Mouse (Mus musculus) testis, adult 2 months (tissue): ENCODE measurements around the gene Fzd10.

ENCODE experiments used
- CTCF ChIP-seq: fragments of 200-500 bp; IDR thresholded peaks from 2 replicates; pipeline ENCODE4 v1.5.1; 2012; ENCODE audit warnings: low read depth, mild to moderate bottlenecking, inconsistent platforms, low read length, moderate library complexity; ENCODE audit not compliant: control insufficient read depth, insufficient read depth, insufficient replicate concordance
- POLR2A ChIP-seq: fragments of 200-500 bp; IDR thresholded peaks from 2 replicates; pipeline ENCODE4 v1.6.1; 2012; ENCODE audit warnings: low read depth, mild to moderate bottlenecking, inconsistent platforms, low read length, moderate library complexity; ENCODE audit not compliant: control insufficient read depth

DNA sequence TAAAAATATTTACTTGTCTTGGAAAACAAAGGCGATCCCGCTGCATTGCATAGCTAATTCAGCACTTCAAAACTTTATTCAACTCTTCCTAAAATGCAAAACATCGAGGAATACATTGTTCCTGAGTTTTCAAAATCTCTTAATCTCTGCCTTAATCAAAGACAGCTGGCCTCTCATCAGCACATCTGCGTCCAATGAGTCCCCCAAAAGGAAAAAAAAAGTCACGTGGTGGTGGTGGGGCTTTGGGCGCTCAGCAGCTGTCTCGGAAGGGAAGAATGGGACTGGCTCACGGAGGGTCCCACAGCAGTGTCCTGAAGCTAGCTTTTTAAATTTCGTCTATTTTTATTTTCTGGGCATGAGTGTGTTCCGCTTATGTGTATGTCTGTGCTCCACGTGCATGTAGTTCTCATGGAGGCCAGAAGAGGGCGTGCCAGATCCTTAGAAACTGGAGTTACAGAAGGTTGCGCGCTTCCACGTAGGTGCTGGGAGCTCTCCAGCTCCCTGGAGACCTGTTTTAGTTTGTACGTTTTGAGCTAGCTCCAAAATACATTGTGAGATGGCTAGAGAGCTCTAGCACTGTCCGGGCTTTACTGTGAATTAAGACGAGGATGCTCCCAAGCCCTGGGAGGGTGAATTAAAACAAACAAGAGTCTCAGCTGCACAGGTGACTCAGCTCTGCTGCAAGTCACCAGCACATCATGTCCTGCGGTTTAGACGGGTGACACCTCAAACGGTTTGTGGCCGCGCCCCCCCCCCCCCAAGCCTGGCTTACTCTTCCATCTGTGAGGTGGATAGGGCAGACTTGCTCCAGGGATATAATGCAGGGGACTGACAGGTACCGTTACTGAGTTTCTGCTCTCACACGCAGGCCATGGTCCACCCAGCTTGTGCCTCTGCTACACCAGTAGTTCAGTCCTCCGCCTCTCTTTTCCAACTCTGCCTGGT is 36.7 kb downstream of the Fzd10 start:
- TF ChIP-seq CTCF (peak; percentile 69; the same call in 1 of the 2 replicates), POLR2A (no peak)
